Mouse (Mus musculus): Measurements from ENCODE around the gene Gm28372. TPM values are rescaled to one million over a fixed set of nuclear protein-coding genes. Genes with fewer than 3 reads are reported as not detected.
A peak's percentile ranks its signal among the peaks of the same experiment; 100 is the strongest.

The Gm28372 gene
- polyA plus RNA-seq, 1 experiment from 2014 or later, result not detected

GRCm38 (mm10) chr2:130451086-130451726, 46.2 kb downstream of the Gm28372 start:
- H3K4me2 ChIP-seq (replicated peaks; ENCODE audit: low read depth, low read length), result peak overlapping the region; percentile 82
- H3K27me3 ChIP-seq (ENCODE audit: control insufficient read depth, insufficient read depth, low read length), result peaks cover 2% of the 10 kb centered on the region; the same call in 1 of the 2 replicates
- H3K9ac ChIP-seq (ENCODE audit: low read depth, low read length), result peak overlapping the region; percentile 88
- DNase-seq (ENCODE audit: low spot score) (no peak), ATAC-seq (ENCODE audit: low FRiP score) (no peak)
- H3K36me3 ChIP-seq (ENCODE audit: control insufficient read depth, insufficient read depth, low read length), result no peaks in the 10 kb centered on the region
- H3K4me3 ChIP-seq (ENCODE audit: low read depth, low read length), result peak overlapping the region; percentile 91
- no peak overlapping the region for H3K27ac ChIP-seq (ENCODE audit: low read depth, low read length)
- WGBS, result 74% methylated on average over 14 of the region's 14 CpGs
- no peaks in the 10 kb centered on the region for H3K9me3 ChIP-seq (ENCODE audit: control insufficient read depth, low read length)
- 0 out of 2 replicates have a peak, but pooled peaks cover 2% of the 10 kb centered on the region for H3K4me1 ChIP-seq (replicated peaks; ENCODE audit: control insufficient read depth, insufficient read depth, low read length)

- Histone ChIP-seq H3K36me3 (ENCODE audit: control insufficient read depth, insufficient read depth, low read length) (no peaks in the 10 kb centered on the region), H3K27me3 (ENCODE audit: control insufficient read depth, insufficient read depth, low read length) (peaks cover 2% of the 10 kb centered on the region; the same call in 1 of the 2 replicates), H3K27ac (ENCODE audit: low read depth, low read length) (no peak overlapping the region), H3K4me1 (replicated peaks; ENCODE audit: control insufficient read depth, insufficient read depth, low read length) (0 out of 2 replicates have a peak, but pooled peaks cover 2% of the 10 kb centered on the region), H3K9ac (ENCODE audit: low read depth, low read length) (no peak overlapping the region), H3K4me3 (ENCODE audit: low read depth, low read length) (no peak overlapping the region), H3K9me3 (ENCODE audit: control insufficient read depth, low read length) (no peaks in the 10 kb centered on the region), H3K4me2 (replicated peaks; ENCODE audit: low read depth, low read length) (peak overlapping the region; percentile 82; the same call in 1 of the 2 replicates)
- ATAC-seq (ENCODE audit: low FRiP score) (no peak), DNase-seq (ENCODE audit: low spot score) (no peak)
- 75% methylated on average over 3 of the region's 3 CpGs for WGBS
Measured at GRCm38 (mm10) chr2:130451727-130452090, 46.7 kb downstream of the Gm28372 start.

GRCm38 (mm10) chr2:130452266-130452665, 47.2 kb downstream of the Gm28372 start:
- no peaks in the 10 kb centered on the region for H3K9me3 ChIP-seq (ENCODE audit: control insufficient read depth, low read length)
- no peaks in the 10 kb centered on the region for H3K36me3 ChIP-seq (ENCODE audit: control insufficient read depth, insufficient read depth, low read length)
- ATAC-seq (ENCODE audit: low FRiP score) (no peak), DNase-seq (ENCODE audit: low spot score) (no peak)
- H3K27me3 ChIP-seq (ENCODE audit: control insufficient read depth, insufficient read depth, low read length), result peaks cover 2% of the 10 kb centered on the region; the same call in 1 of the 2 replicates
- 70% methylated on average over 2 of the region's 2 CpGs for WGBS
- H3K4me3 ChIP-seq (ENCODE audit: low read depth, low read length), result no peak overlapping the region
- H3K27ac ChIP-seq (ENCODE audit: low read depth, low read length), result no peak overlapping the region
- no peak overlapping the region for H3K4me2 ChIP-seq (replicated peaks; ENCODE audit: low read depth, low read length)
- H3K9ac ChIP-seq (ENCODE audit: low read depth, low read length), result no peak overlapping the region
- 0 out of 2 replicates have a peak, but pooled peaks cover 2% of the 10 kb centered on the region for H3K4me1 ChIP-seq (replicated peaks; ENCODE audit: control insufficient read depth, insufficient read depth, low read length)

GRCm38 (mm10) chr2:130453421-130453820, 48.4 kb downstream of the Gm28372 start:
- no peak overlapping the region for H3K4me3 ChIP-seq (ENCODE audit: low read depth, low read length)
- H3K9me3 ChIP-seq (ENCODE audit: control insufficient read depth, low read length), result no peaks in the 10 kb centered on the region
- H3K4me2 ChIP-seq (replicated peaks; ENCODE audit: low read depth, low read length), result no peak overlapping the region
- H3K4me1 ChIP-seq (replicated peaks; ENCODE audit: control insufficient read depth, insufficient read depth, low read length), result 0 out of 2 replicates have a peak, but pooled peaks cover 2% of the 10 kb centered on the region
- H3K9ac ChIP-seq (ENCODE audit: low read depth, low read length), result no peak overlapping the region
- WGBS, result 80% methylated on average over 6 of the region's 6 CpGs
- H3K27me3 ChIP-seq (ENCODE audit: control insufficient read depth, insufficient read depth, low read length), result peaks cover 2% of the 10 kb centered on the region; the same call in 1 of the 2 replicates
- no peak overlapping the region for H3K27ac ChIP-seq (ENCODE audit: low read depth, low read length)
- DNase-seq (ENCODE audit: low spot score), result no peak
- ATAC-seq (ENCODE audit: low FRiP score), result no peak
- no peaks in the 10 kb centered on the region for H3K36me3 ChIP-seq (ENCODE audit: control insufficient read depth, insufficient read depth, low read length)

GRCm38 (mm10) chr2:130454748-130455370, 49.8 kb downstream of the Gm28372 start:
- Histone ChIP-seq H3K9ac (ENCODE audit: low read depth, low read length) (no peak overlapping the region), H3K4me3 (ENCODE audit: low read depth, low read length) (no peak overlapping the region), H3K4me1 (replicated peaks; ENCODE audit: control insufficient read depth, insufficient read depth, low read length) (0 out of 2 replicates have a peak, but pooled peaks cover 2% of the 10 kb centered on the region), H3K27ac (ENCODE audit: low read depth, low read length) (no peak overlapping the region), H3K27me3 (ENCODE audit: control insufficient read depth, insufficient read depth, low read length) (no peaks in the 10 kb centered on the region), H3K36me3 (ENCODE audit: control insufficient read depth, insufficient read depth, low read length) (no peaks in the 10 kb centered on the region), H3K4me2 (replicated peaks; ENCODE audit: low read depth, low read length) (no peak overlapping the region), H3K9me3 (ENCODE audit: control insufficient read depth, low read length) (no peaks in the 10 kb centered on the region)
- ATAC-seq (ENCODE audit: low FRiP score) (no peak), DNase-seq (ENCODE audit: low spot score) (no peak)
- 85% methylated on average over 6 of the region's 6 CpGs for WGBS

Other genes starting within 250 kb of the Gm28372 start
- 698 and 723 TPM in 2 replicates for gene Snrpb, start 225.8 kb upstream of the Gm28372 start, polyA plus RNA-seq (2014; fragmentation: Nextera tagmentation; extraction: Ambion mirVana)
- gene Tmc2, start 210.0 kb upstream of the Gm28372 start, polyA plus RNA-seq (2014; fragmentation: Nextera tagmentation; extraction: Ambion mirVana), result not detected in 2 replicates
- 297 and 331 TPM in 2 replicates for gene Nop56, start 130.8 kb upstream of the Gm28372 start, polyA plus RNA-seq (2014; fragmentation: Nextera tagmentation; extraction: Ambion mirVana)
- gene Idh3b, start 120.7 kb upstream of the Gm28372 start, polyA plus RNA-seq (2014; fragmentation: Nextera tagmentation; extraction: Ambion mirVana), result 141 and 147 TPM in 2 replicates
- gene Ebf4, start 110.1 kb upstream of the Gm28372 start, polyA plus RNA-seq (2014; fragmentation: Nextera tagmentation; extraction: Ambion mirVana), result 1.1 and 1.2 TPM in 2 replicates
- 31.8 and 32.1 TPM in 2 replicates for gene Cpxm1, start 7.7 kb upstream of the Gm28372 start, polyA plus RNA-seq (2014; fragmentation: Nextera tagmentation; extraction: Ambion mirVana)
- not detected in 2 replicates for gene 1700020A23Rik, start within 50 bp of the Gm28372 start, polyA plus RNA-seq (2014; fragmentation: Nextera tagmentation; extraction: Ambion mirVana)
- gene Tmem239, start 1.2 kb downstream of the Gm28372 start, polyA plus RNA-seq (2014; fragmentation: Nextera tagmentation; extraction: Ambion mirVana), result not detected in 2 replicates
- 70.2 and 78.5 TPM in 2 replicates for gene Vps16, start 19.1 kb downstream of the Gm28372 start, polyA plus RNA-seq (2014; fragmentation: Nextera tagmentation; extraction: Ambion mirVana)
- 8.1 and 10.3 TPM in 2 replicates for gene Pced1a, start 19.5 kb downstream of the Gm28372 start, polyA plus RNA-seq (2014; fragmentation: Nextera tagmentation; extraction: Ambion mirVana)
- gene Ptpra, start 45.0 kb downstream of the Gm28372 start, polyA plus RNA-seq (2014; fragmentation: Nextera tagmentation; extraction: Ambion mirVana), result 102 TPM in 2 replicates
- gene Mrps26, start 158.5 kb downstream of the Gm28372 start, polyA plus RNA-seq (2014; fragmentation: Nextera tagmentation; extraction: Ambion mirVana), result 77.4 and 86.5 TPM in 2 replicates
- gene Oxt, start 170.9 kb downstream of the Gm28372 start, polyA plus RNA-seq (2014; fragmentation: Nextera tagmentation; extraction: Ambion mirVana), result not detected in 2 replicates
- gene Avp, start 177.3 kb downstream of the Gm28372 start, polyA plus RNA-seq (2014; fragmentation: Nextera tagmentation; extraction: Ambion mirVana), result not detected in 2 replicates
- gene Fastkd5, start 224.8 kb downstream of the Gm28372 start, polyA plus RNA-seq (2014; fragmentation: Nextera tagmentation; extraction: Ambion mirVana), result 20.2 and 22.0 TPM in 2 replicates
- gene Ubox5, start 224.8 kb downstream of the Gm28372 start, polyA plus RNA-seq (2014; fragmentation: Nextera tagmentation; extraction: Ambion mirVana), result 16.3 and 17.3 TPM in 2 replicates
- 0.98 and 1.6 TPM in 2 replicates for gene Lzts3, start 237.6 kb downstream of the Gm28372 start, polyA plus RNA-seq (2014; fragmentation: Nextera tagmentation; extraction: Ambion mirVana)